ENCODE assay signal across 8 mouse cellular contexts in the genomic region with DNA sequence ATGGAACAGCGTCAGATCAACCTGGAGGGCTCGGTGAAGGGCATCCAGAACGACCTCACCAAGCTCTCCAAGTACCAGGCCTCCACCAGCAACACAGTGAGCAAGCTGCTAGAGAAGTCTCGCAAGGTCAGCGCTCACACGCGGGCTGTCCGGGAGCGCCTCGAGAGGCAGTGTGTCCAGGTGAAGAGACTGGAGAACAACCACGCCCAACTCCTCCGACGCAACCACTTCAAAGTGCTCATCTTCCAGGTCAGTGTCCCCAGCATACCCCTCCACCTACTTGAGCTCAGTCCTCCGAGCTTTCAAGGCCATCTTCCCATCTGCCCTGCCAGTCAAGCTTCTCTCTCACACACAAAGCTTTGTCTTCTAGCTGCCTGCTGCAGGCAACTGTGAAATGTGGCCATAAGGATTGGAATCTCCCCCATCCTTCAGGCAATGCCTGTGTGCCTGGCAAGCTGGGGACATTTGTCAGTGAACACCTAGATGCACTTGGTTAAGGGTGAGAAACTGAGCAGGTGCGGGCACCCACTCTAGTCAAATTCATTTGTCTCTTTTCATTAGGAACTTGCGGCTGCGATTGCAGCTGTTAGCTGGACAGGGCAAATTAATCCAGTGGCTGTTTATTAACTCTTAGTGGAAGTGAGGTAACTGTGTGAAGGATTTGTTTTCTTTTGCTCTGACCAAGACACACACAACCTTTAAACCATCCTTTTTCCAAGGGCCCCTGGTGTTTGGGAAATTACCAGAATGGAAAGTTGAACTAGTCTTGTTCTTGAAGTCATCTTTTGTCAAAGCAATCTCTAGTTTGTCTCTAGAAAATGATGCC. TPM values are rescaled to one million over a fixed set of nuclear protein-coding genes. Genes with fewer than 3 reads are reported as not detected.
DNase-seq lines count a peak whose midpoint lies in the region; ATAC-seq lines count a peak whose summit lies in the region.

No protein-coding gene starts in this region.

- peaks cover 11% of the 10 kb centered on the region for H3K36me3 ChIP-seq in megakaryocyte, embryonic 14.5 days (replicated peaks; ENCODE audit: low read length)
- no peaks in the 10 kb centered on the region for H3K36me3 ChIP-seq in forebrain, embryonic 12.5 days (replicated peaks)
- no peaks in the 10 kb centered on the region for H3K36me3 ChIP-seq in lung, embryonic 15.5 days

- peaks cover 62% of the 10 kb centered on the region for H3K4me1 ChIP-seq in megakaryocyte, embryonic 14.5 days
- H3K4me1 ChIP-seq in forebrain, embryonic 12.5 days, result 0 out of 2 replicates have a peak, but pooled peaks cover 6% of the 10 kb centered on the region
- peaks cover 44% of the 10 kb centered on the region for H3K4me1 ChIP-seq in lung, embryonic 15.5 days

- WGBS in forebrain, embryonic 12.5 days, result 88% methylated on average over 17 of the region's 17 CpGs
- 41% methylated on average over 17 of the region's 17 CpGs for WGBS in lung, embryonic 15.5 days

- peak; percentile 46 for DNase-seq in kidney, adult 11 months
- DNase-seq in spleen, postnatal 10 days (ENCODE audit: low spot score in 2 of 2), result no peak
- DNase-seq in layer of hippocampus, postnatal 10 days (ENCODE audit: low spot score in 2 of 2), result no peak

- no peak overlapping the region for H3K27ac ChIP-seq in forebrain, embryonic 12.5 days
- peak overlapping the region; percentile 98 for H3K27ac ChIP-seq in lung, embryonic 15.5 days

- no peaks in the 10 kb centered on the region for H3K9me3 ChIP-seq in megakaryocyte, embryonic 14.5 days
- H3K9me3 ChIP-seq in forebrain, embryonic 12.5 days, result no peaks in the 10 kb centered on the region
- no peaks in the 10 kb centered on the region for H3K9me3 ChIP-seq in lung, embryonic 15.5 days

- peak overlapping the region; percentile 94 for H3K4me3 ChIP-seq in megakaryocyte, embryonic 14.5 days (replicated peaks)
- no peak overlapping the region for H3K4me3 ChIP-seq in forebrain, embryonic 12.5 days (replicated peaks)
- H3K4me3 ChIP-seq in lung, embryonic 15.5 days, result peak overlapping the region; percentile 53

- no peak for ATAC-seq in megakaryocyte, adult 5-6 weeks (ENCODE audit: poor library complexity, severe bottlenecking)
- ATAC-seq in forebrain, embryonic 12.5 days (ENCODE audit: low FRiP score), result 0 out of 2 replicates have a peak, but pooled peaks have one; percentile 9
- peak; percentile 29; the same call in 1 of the 2 replicates for ATAC-seq in lung, embryonic 15.5 days (ENCODE audit: borderline replicate concordance, extremely low read depth, low FRiP score, low TSS enrichment)
- no peak for ATAC-seq in erythroid progenitor cell, adult 5-6 weeks (replicated peaks; ENCODE audit: low FRiP score, poor library complexity, severe bottlenecking)

- no peaks in the 10 kb centered on the region for H3K27me3 ChIP-seq in megakaryocyte, embryonic 14.5 days (replicated peaks)
- H3K27me3 ChIP-seq in forebrain, embryonic 12.5 days, result no peaks in the 10 kb centered on the region
- H3K27me3 ChIP-seq in lung, embryonic 15.5 days, result no peaks in the 10 kb centered on the region

- H3K9ac ChIP-seq in forebrain, embryonic 12.5 days, result no peak overlapping the region
- peak overlapping the region; percentile 67 for H3K9ac ChIP-seq in lung, embryonic 15.5 days

- no peak overlapping the region for H3K4me2 ChIP-seq in forebrain, embryonic 12.5 days
- peak overlapping the region; percentile 76 for H3K4me2 ChIP-seq in lung, embryonic 15.5 days

RNA-seq across cellular contexts. Expression of gene Cavin2, which starts 0.9 kb away (rescaled TPM):
- polyA plus RNA-seq in megakaryocyte, embryonic 14.5 days (2012; ENCODE audit: insufficient read depth, low replicate concordance), result 22.5 and 55.0 TPM in 2 replicates
- not detected in 2 replicates for total RNA-seq in megakaryocyte, adult 5-6 weeks (2015)
- total RNA-seq in megakaryocyte, adult 5-6 weeks (2017), result 0.33 TPM in 1 of 2 replicates, not detected in the other
- polyA plus RNA-seq in forebrain, embryonic 12.5 days (2016; fragmentation: Nextera tagmentation; extraction: Ambion mirVana), result 2.0 and 2.7 TPM in 2 replicates
- 144 and 152 TPM in 2 replicates for polyA plus RNA-seq in lung, embryonic 15.5 days (2015; fragmentation: Nextera tagmentation; extraction: Ambion mirVana)
- 0.36 and 0.84 TPM in 2 replicates for total RNA-seq in erythroid progenitor cell, adult 5-6 weeks (2015; ENCODE audit: low replicate concordance)
- 0.61 and 1.2 TPM in 2 replicates for total RNA-seq in erythroid progenitor cell, adult 5-6 weeks (2017; ENCODE audit: low replicate concordance)
- total RNA-seq in layer of hippocampus, postnatal 10 days (2021), result 1 to 10 TPM; 4.2 to 4.8 TPM

Comparison
In these comparisons a context has a peak if more than half of its experiments do, and no peak if none do; other contexts are left out.
1. ATAC-seq: peak in forebrain, embryonic 12.5 days (single experiment) and lung, embryonic 15.5 days (single experiment); none in megakaryocyte, adult 5-6 weeks (single experiment) and erythroid progenitor cell, adult 5-6 weeks (single experiment).